Mouse (Mus musculus): ENCODE data around the gene Alg14.

Alg14 gene

GRCm38 (mm10) chr3:121338687-121339086, 47.1 kb downstream of the Alg14 start:
- DNase-seq (ENCODE audit: low spot score), result no peak

GRCm38 (mm10) chr3:121340321-121340761, 48.8 kb downstream of the Alg14 start:
- DNase-seq (ENCODE audit: low spot score), result no peak

DNA sequence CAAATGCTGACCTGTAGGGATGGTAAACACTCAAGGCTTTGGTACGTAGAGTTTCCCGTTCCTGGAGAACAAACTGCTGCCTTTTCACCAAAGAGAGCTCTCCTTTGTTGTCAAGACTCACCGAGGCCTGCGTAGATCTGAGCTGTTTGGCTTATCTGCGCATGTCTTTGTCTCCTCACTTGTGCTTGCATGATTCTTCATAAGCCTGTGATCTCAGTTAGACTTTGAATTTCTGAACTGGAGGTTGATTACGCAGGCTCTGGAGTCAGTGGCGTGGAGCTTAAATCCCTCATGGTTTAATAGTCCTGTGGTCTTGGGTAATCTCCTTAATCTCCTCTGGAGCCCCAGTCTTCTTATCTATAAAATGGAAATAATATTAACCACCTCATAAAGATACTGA, 51.7 kb downstream of the Alg14 start:
- no peak for DNase-seq (ENCODE audit: low spot score)

GRCm38 (mm10) chr3:121344056-121344945, 52.7 kb downstream of the Alg14 start:
- no peak for DNase-seq (ENCODE audit: low spot score)

DNA sequence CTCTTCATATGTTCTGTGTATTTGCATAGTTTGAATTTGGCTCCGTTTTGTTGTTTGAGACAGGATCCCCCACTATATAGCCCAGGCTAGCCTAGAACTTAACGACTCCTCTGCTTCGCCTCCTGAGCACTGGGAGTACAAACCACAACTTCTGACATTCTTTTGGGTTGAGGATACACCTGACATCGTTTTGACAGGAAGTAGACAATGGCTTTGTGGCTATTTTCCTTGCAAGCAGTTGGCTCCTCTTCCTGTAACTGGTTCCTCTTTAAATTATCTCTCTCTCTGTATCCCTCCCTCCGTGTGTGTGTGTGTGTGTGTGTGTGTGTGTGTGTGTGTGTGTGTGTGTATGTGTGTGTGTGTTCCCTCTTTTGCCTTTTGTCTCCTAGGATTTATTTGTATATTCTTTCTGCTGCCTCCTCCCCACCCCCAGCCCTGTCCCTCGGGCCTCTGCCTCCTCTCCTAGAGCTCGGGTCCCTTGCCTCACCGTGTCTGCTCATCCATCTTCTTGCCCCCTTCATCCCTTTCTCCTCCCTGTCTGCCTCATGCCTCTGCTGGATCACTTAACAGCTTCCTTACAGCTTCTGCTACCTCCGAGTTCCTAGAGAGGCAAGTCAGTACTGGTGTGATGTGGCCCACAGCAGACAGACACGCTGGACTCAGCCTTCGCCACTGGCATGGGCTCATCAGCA, 53.5 kb downstream of the Alg14 start:
- no peak for DNase-seq (ENCODE audit: low spot score)

DNA sequence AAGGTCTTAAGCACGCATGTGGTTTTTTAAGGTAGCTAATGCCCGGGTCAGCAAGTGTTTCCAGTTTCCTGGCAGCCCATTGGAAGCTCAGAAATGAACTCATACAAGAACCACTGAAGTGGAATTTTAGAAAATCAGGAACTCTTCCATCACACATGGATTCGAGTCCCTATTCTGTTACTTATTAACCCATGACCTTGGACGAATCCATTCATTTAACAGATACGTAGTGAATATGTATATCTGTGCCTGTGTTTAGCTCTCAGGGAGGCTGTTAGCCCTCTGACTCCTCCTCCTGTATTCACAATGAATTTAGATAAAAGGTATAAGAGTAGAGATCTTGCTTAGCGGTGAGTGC, 54.0 kb downstream of the Alg14 start:
- DNase-seq (ENCODE audit: low spot score), result no peak

- DNase-seq (ENCODE audit: low spot score), result no peak
These were observed 55.1 kb downstream of the Alg14 start for GRCm38 (mm10) chr3:121346507-121347267.

DNA sequence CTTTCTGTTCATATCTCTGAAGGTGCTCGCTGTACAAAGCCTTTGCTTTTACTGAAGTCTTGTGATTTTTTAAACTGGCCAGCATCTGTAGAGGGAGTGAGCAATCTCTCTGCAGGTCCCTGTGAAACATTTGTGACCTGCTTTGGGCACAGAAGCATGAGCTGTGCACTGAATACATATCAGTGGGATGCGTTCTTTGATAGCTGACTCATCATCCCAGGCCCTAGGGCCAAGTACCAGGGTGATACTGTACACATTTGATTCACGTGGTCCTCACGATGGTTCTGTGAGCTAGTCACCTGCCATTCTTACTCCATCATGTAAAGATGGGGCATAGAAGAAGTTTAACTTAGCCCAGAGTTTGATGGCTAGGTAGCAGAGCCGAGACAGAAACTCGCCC, 57.2 kb downstream of the Alg14 start:
- no peak for DNase-seq (ENCODE audit: low spot score)

GRCm38 (mm10) chr3:121349334-121350169, 58.0 kb downstream of the Alg14 start:
- no peak for DNase-seq (ENCODE audit: low spot score)

- no peak for DNase-seq (ENCODE audit: low spot score)
These were observed 59.7 kb downstream of the Alg14 start for GRCm38 (mm10) chr3:121351257-121351656.

DNA sequence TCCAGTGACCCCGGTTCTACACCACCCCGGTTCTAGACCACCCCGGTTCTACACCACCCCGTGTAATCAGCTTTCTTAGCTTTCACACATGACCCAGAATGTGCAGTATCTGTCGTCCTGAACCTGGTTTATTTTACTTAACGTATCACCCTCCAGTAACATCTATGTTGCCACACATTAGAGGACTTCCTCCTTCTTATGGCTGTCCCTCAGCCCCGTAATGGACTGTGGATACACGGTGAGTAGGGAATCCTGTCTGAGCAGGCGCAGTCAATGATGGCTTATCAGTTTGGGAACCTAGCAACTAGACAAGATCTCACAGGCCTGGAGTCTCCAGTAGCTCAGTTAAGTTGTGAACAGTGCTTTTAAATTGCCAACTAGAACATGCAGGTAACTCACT, 62.7 kb downstream of the Alg14 start:
- no peak for DNase-seq (ENCODE audit: low spot score)

GRCm38 (mm10) chr3:121354861-121355470, 63.4 kb downstream of the Alg14 start:
- no peak for DNase-seq (ENCODE audit: low spot score)

DNA sequence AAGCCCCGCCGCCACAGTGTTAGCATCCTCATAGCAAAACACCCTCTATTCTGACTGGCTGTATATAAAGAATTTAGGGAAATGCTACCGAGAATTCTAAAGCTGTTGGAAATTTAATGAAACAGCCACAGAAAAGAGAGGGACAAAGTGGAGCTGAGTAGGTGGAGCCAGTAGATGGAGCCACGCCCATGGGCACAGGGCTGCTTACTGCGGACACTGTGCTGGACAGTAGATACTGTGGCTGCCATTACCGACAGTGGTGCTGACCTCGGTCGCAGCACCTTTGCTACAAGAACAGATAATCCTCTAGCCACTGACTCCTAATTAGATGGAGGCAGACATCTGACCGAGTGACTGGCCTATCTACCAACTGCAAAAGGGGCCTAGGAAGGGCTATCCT, 64.0 kb downstream of the Alg14 start:
- DNase-seq (ENCODE audit: low spot score), result no peak

- DNase-seq (ENCODE audit: low spot score), result no peak
These were observed 64.5 kb downstream of the Alg14 start for GRCm38 (mm10) chr3:121356111-121356510.

DNA sequence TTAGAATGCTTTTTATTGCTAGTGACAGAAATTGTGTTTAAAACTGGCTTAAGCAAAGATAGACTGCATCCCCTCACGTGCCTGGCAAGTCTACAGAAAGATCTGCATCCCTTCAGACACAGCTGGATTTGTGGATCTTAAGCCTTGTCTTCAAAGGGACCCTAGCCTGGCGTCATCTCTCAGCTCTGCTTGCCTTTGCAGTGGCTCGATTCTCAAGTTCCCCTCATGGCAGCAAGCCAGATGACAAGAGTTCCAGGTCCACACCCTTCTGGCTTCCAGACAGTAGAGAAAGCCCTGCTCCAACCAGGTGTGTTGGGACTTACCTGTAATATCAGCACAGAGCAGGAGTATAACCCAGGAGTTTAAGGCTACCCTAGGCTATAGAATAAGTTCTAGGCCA, 65.5 kb downstream of the Alg14 start:
- DNase-seq (ENCODE audit: low spot score), result no peak

DNA sequence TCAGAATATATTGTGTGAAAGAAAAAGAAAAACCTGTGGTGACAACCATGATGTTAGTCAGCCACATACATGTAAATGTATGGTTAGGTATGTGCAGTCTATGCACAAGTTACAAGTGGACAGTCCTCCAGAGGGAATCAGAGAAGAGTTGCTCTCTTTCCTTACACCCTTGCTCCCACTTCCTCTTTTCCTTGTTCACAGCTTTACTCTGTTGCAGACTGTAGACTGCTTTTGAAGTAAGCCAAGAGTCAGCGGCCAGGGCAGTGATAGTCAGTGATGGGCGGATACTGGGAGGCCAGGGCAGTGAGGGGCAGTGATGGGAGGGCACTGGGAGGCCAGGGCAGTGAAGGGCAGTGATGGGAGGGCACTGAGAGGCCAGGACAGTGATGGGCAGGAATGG, 66.7 kb downstream of the Alg14 start:
- DNase-seq (ENCODE audit: low spot score), result no peak

GRCm38 (mm10) chr3:121358850-121359249, 67.3 kb downstream of the Alg14 start:
- DNase-seq (ENCODE audit: low spot score), result no peak

DNA sequence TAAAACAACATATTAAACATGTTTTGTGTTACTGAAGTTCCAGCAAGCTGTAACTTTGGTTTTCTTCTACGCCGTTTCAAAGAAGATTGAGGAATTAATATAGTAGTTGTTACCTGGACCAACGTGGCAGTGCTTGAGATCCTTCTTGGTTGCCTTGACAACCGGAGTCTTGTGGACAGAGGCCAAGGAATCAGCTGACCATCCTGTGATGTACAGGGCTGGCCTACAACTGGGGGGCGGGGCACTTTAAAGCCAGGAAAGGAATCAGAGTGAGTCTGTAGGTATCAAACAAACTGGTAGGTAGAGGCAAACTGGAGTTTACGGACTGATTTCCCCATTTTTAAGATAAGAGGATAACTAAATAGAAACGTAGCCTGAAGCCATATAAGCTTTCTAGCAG, 67.7 kb downstream of the Alg14 start:
- DNase-seq (ENCODE audit: low spot score), result no peak

DNA sequence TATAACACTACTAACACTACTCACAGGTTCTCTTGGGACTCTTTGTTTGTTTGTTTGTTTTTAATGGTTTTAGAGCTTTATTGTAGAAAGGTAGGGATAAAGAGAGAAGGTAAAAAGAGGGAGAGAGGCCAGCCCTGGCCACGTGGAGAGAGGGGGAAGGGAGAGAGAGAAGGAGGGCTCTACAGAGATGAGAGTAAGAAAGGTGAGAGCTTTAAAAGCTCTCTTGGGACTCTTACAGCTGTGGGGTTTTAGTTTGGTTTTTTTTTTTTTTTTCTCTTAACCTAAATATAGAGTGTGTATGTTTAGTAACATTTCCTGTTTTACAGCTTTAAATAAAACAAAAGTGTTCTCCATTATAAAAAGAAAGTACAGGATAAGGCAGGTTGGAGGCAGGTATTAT, 70.4 kb downstream of the Alg14 start:
- DNase-seq (ENCODE audit: low spot score), result no peak

DNA sequence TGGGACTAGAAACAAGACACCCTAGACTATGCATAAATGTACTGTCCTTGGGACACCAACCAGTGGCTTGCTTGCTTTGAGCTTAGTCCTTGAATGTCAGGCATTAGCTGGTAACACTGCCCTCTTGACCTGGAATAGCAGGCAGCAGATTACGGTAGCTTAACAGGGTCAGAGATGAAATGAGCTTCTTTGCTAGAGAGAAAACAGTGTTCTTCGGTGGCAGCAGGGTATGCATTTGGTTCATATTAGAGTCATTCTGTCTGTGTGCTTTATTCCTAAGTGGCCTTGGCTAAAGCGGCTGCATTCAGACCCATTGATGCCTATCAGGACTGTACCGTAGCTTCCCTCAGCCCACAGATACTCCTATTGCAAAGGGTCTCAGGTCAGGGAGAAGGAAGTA, 72.8 kb downstream of the Alg14 start:
- no peak for DNase-seq (ENCODE audit: low spot score)

DNA sequence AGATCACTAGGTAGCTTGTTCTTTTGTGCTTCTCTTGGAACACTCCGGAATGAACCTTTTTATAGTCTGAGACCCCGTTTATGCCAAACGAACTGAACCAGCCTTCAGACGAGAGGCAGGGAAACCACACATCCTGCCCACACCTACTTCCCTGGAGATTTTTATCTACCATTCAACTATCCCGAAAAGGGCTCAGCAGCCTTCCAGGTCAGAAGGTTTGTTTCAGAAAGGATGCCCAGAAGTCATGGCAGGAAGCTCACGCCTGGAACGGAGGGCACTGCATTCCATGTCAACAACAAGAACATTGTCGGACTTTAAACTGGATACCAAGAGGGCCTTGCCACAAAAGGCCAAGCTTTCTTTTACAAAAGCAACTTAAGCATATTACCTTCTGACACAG, 73.6 kb downstream of the Alg14 start:
- no peak for DNase-seq (ENCODE audit: low spot score)

All from urinary bladder, postnatal 25 days (tissue).